Mouse (Mus musculus) heart, adult 2 months (tissue): ENCODE measurements at regions not wholly inside any gene's neighbourhood (a gene's known extent, or its start where the extent isn't known, plus 50 kb on each side); places are given as distances from the start of the nearest gene placed in this dataset.

Experiments
- CTCF ChIP-seq: fragments of 200-600 bp; IDR thresholded peaks from 2 replicates; pipeline ENCODE4 v1.8.1; 2022; ENCODE audit warnings: antibody characterized with exemption, mild to moderate bottlenecking, moderate library complexity
- POLR2A ChIP-seq: fragments of 200-500 bp; IDR thresholded peaks from 2 replicates; pipeline ENCODE4 v1.6.1; 2011; ENCODE audit warnings: mild to moderate bottlenecking, low read depth, low read length, control low read depth; ENCODE audit not compliant: insufficient read depth

DNA sequence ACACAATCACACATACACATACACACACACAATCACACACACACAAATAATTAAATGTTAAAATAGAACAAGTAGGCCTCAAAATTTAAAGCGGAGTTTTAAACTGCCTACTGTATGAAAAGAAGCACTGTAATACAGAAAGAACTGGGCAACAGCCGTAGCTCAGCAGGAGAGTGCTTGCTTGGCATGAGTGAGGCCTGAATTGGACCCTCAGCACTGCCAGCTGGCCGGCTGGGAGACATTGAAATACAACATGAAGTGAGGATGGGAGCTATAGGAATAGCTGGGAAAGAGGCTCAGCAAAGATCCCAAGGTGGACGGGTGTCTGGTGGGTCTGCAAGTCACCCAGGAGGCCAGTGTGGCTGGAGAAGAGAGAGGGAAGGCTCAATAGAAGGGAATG is 136.8 kb downstream of the Zfp281 start:
- TF ChIP-seq CTCF: no peak
- no peak for TF ChIP-seq POLR2A
